Mouse (Mus musculus): ENCODE data around the gene Clic3. TPM values are rescaled to one million over a fixed set of nuclear protein-coding genes. Genes with fewer than 3 reads are reported as not detected.
A peak's percentile ranks its signal among the peaks of the same experiment; 100 is the strongest.

Gene Clic3
- polyA plus RNA-seq, 1 experiment from 2014 or later, result 3.2 TPM

- peaks cover 26% of the 10 kb centered on the region for H3K4me1 ChIP-seq
- H3K9ac ChIP-seq, result no peak overlapping the region
These were observed 621 bp downstream of the Clic3 start for GRCm38 (mm10) chr2:25457022-25457896.

GRCm38 (mm10) chr2:25458911-25459310 lies 2.3 kb downstream of the Clic3 start:
- Histone ChIP-seq H3K9ac (no peak overlapping the region), H3K4me3 (no peak overlapping the region)

More at GRCm38 (mm10) chr2:25457022-25457896, 621 bp downstream of the Clic3 start:
- WGBS, result 85% methylated on average over 9 of the region's 9 CpGs
- Histone ChIP-seq H3K4me2 (no peak overlapping the region), H3K9me3 (replicated peaks) (no peaks in the 10 kb centered on the region), H3K27me3 (no peaks in the 10 kb centered on the region), H3K36me3 (ENCODE audit: poor library complexity, severe bottlenecking) (peaks cover 19% of the 10 kb centered on the region), H3K27ac (no peak overlapping the region), H3K4me3 (no peak overlapping the region)
- no peak for ATAC-seq

GRCm38 (mm10) chr2:25460135-25460534 lies 3.5 kb downstream of the Clic3 start:
- peaks cover 19% of the 10 kb centered on the region for H3K36me3 ChIP-seq (ENCODE audit: poor library complexity, severe bottlenecking)
- 28% methylated on average over 5 of the region's 5 CpGs for WGBS
- H3K9me3 ChIP-seq (replicated peaks), result no peaks in the 10 kb centered on the region
- peak; percentile 31 for ATAC-seq
- peak overlapping the region; percentile 69 for H3K4me3 ChIP-seq
- H3K27ac ChIP-seq, result peak overlapping the region; percentile 97
- H3K4me2 ChIP-seq, result peak overlapping the region; percentile 67
- peak overlapping the region; percentile 83 for H3K9ac ChIP-seq
- H3K4me1 ChIP-seq, result peaks cover 26% of the 10 kb centered on the region
- H3K27me3 ChIP-seq, result no peaks in the 10 kb centered on the region

More at GRCm38 (mm10) chr2:25458911-25459310, 2.3 kb downstream of the Clic3 start:
- Histone ChIP-seq H3K36me3 (ENCODE audit: poor library complexity, severe bottlenecking) (peaks cover 19% of the 10 kb centered on the region), H3K27me3 (no peaks in the 10 kb centered on the region), H3K4me2 (peak overlapping the region; percentile 67; the same call in 1 of the 2 replicates), H3K27ac (no peak overlapping the region), H3K4me1 (peaks cover 26% of the 10 kb centered on the region), H3K9me3 (replicated peaks) (no peaks in the 10 kb centered on the region)
- no peak for ATAC-seq
- 80% methylated on average over 5 of the region's 5 CpGs for WGBS

- peaks cover 26% of the 10 kb centered on the region for H3K4me1 ChIP-seq
- H3K27me3 ChIP-seq, result no peaks in the 10 kb centered on the region
- peak within 1 kb of the TSS; percentile 67 for H3K4me2 ChIP-seq
- peaks cover 19% of the 10 kb centered on the region for H3K36me3 ChIP-seq (ENCODE audit: poor library complexity, severe bottlenecking)
- WGBS, result under 1% methylated on average over 48 of the region's 48 CpGs
- H3K9ac ChIP-seq, result peak within 1 kb of the TSS; percentile 83
- H3K9me3 ChIP-seq (replicated peaks), result no peaks in the 10 kb centered on the region
- ATAC-seq, result peak; percentile 92
- peak within 1 kb of the TSS; percentile 97 for H3K27ac ChIP-seq
- peak within 1 kb of the TSS; percentile 69 for H3K4me3 ChIP-seq
These were observed 4.1 kb downstream of the Clic3 start, which contains the start of gene Paxx for GRCm38 (mm10) chr2:25460551-25461309. Gene Paxx, minus strand, starts transcription at chr2:25461094.

GRCm38 (mm10) chr2:25461407-25461806 lies 4.8 kb downstream of the Clic3 start:
- 27% methylated on average over 3 of the region's 3 CpGs for WGBS

GRCm38 (mm10) chr2:25463630-25464029 lies 7.0 kb downstream of the Clic3 start:
- no peak for ATAC-seq
- H3K4me3 ChIP-seq, result no peak overlapping the region
- no peak overlapping the region for H3K9ac ChIP-seq
- peaks cover 34% of the 10 kb centered on the region for H3K4me1 ChIP-seq
- H3K9me3 ChIP-seq (replicated peaks), result no peaks in the 10 kb centered on the region
- H3K36me3 ChIP-seq (ENCODE audit: poor library complexity, severe bottlenecking), result 0 out of 2 replicates have a peak, but pooled peaks cover 7% of the 10 kb centered on the region
- no peak overlapping the region for H3K27ac ChIP-seq
- H3K4me2 ChIP-seq, result no peak overlapping the region
- whole genome bisulfite sequencing, result 82% methylated on average over 3 of the region's 3 CpGs
- H3K27me3 ChIP-seq, result no peaks in the 10 kb centered on the region

More at GRCm38 (mm10) chr2:25461407-25461806, 4.8 kb downstream of the Clic3 start:
- H3K36me3 ChIP-seq (ENCODE audit: poor library complexity, severe bottlenecking), result peaks cover 19% of the 10 kb centered on the region
- H3K4me3 ChIP-seq, result peak overlapping the region; percentile 69
- H3K4me1 ChIP-seq, result peaks cover 32% of the 10 kb centered on the region
- no peaks in the 10 kb centered on the region for H3K9me3 ChIP-seq (replicated peaks)
- ATAC-seq, result peak; percentile 12
- peak overlapping the region; percentile 97 for H3K27ac ChIP-seq
- peak overlapping the region; percentile 67 for H3K4me2 ChIP-seq
- H3K9ac ChIP-seq, result peak overlapping the region; percentile 83
- H3K27me3 ChIP-seq, result no peaks in the 10 kb centered on the region

GRCm38 (mm10) chr2:25465256-25465655 lies 8.6 kb downstream of the Clic3 start:
- Histone ChIP-seq H3K36me3 (ENCODE audit: poor library complexity, severe bottlenecking) (no peaks in the 10 kb centered on the region), H3K9ac (no peak overlapping the region), H3K4me2 (no peak overlapping the region), H3K9me3 (replicated peaks) (no peaks in the 10 kb centered on the region), H3K4me1 (peaks cover 33% of the 10 kb centered on the region), H3K27ac (no peak overlapping the region), H3K27me3 (no peaks in the 10 kb centered on the region), H3K4me3 (no peak overlapping the region)
- WGBS, result 88% methylated on average over 2 of the region's 2 CpGs
- no peak for ATAC-seq

- no peaks in the 10 kb centered on the region for H3K27me3 ChIP-seq
- 30% methylated on average over 10 of the region's 10 CpGs for WGBS
- H3K27ac ChIP-seq, result peak overlapping the region; percentile 31; the same call in 1 of the 2 replicates
- no peak overlapping the region for H3K4me3 ChIP-seq
- H3K36me3 ChIP-seq (ENCODE audit: poor library complexity, severe bottlenecking), result no peaks in the 10 kb centered on the region
- peaks cover 31% of the 10 kb centered on the region for H3K4me1 ChIP-seq
- ATAC-seq, result no peak
- 0 out of 2 replicates have a peak overlapping the region, but pooled peaks have one; percentile 12 for H3K9ac ChIP-seq
- no peaks in the 10 kb centered on the region for H3K9me3 ChIP-seq (replicated peaks)
- no peak overlapping the region for H3K4me2 ChIP-seq
These were observed 9.4 kb downstream of the Clic3 start for GRCm38 (mm10) chr2:25465816-25466635.

GRCm38 (mm10) chr2:25467606-25468303 lies 11.1 kb downstream of the Clic3 start:
- Histone ChIP-seq H3K9ac (no peak overlapping the region), H3K36me3 (ENCODE audit: poor library complexity, severe bottlenecking) (no peaks in the 10 kb centered on the region), H3K4me3 (no peak overlapping the region), H3K4me1 (peaks cover 23% of the 10 kb centered on the region), H3K27ac (no peak overlapping the region), H3K27me3 (no peaks in the 10 kb centered on the region), H3K9me3 (replicated peaks) (no peaks in the 10 kb centered on the region), H3K4me2 (no peak overlapping the region)
- WGBS, result 70% methylated on average over 13 of the region's 14 CpGs
- no peak for ATAC-seq

- peaks cover 23% of the 10 kb centered on the region for H3K4me1 ChIP-seq
- H3K9me3 ChIP-seq (replicated peaks), result no peaks in the 10 kb centered on the region
- peak overlapping the region; percentile 73 for H3K27ac ChIP-seq
- H3K27me3 ChIP-seq, result no peaks in the 10 kb centered on the region
- WGBS, result 72% methylated on average over 10 of the region's 10 CpGs
- peak; percentile 67 for ATAC-seq
- H3K36me3 ChIP-seq (ENCODE audit: poor library complexity, severe bottlenecking), result no peaks in the 10 kb centered on the region
- peak overlapping the region; percentile 34; the same call in 1 of the 2 replicates for H3K9ac ChIP-seq
- H3K4me3 ChIP-seq, result no peak overlapping the region
- H3K4me2 ChIP-seq, result 0 out of 2 replicates have a peak overlapping the region, but pooled peaks have one; percentile 10
These were observed 12.6 kb downstream of the Clic3 start for GRCm38 (mm10) chr2:25468962-25469915.
